Mouse (Mus musculus): ENCODE results near the gene Klhl29. TPM values are rescaled to one million over a fixed set of nuclear protein-coding genes. Genes with fewer than 3 reads are reported as not detected.

Klhl29 gene
- polyA plus RNA-seq, 1 experiment, result 0.02 TPM

DNA sequence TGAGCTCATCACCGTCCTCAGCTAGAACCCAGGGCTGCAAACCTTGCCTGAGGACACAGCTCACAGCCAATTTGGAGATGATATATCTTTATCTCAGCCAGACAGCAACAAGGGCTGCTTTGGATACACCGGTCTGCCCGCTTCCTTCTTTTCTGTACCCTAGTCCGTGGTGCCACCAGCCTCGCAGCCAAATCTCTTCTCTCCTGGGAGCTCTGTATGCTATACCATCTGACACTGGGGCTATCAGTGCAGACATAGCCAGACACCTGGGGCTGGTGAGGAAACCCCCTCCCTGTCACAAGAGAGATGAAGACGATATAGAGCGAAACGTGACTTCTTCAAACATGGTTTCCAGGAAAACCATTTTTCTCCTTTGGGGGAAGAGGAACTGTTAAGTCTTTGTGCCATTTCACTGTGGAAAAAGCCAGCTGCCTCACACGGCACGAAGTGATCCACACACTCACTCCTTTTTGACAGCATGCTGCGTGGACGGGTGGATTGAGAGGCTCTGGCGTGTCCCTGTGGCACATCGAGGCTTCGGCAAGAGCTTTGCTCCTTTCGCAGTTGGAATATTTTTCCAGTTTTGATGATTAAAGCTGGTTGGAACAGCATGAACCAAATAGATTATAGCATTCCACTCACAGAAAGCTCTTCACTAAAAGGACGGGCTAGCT, 11.4 kb downstream of the Klhl29 start:
- H3K36me3 ChIP-seq (ENCODE audit: control insufficient read depth, insufficient read depth), result no peaks in the 10 kb centered on the region
- no peaks in the 10 kb centered on the region for H3K79me2 ChIP-seq (ENCODE audit: control insufficient read depth, insufficient read depth)
- no peaks in the 10 kb centered on the region for H3K27me3 ChIP-seq (ENCODE audit: control insufficient read depth, insufficient read depth, insufficient read length)
- H3ac ChIP-seq (ENCODE audit: control insufficient read depth, insufficient read length), result no peak overlapping the region
- no peak overlapping the region for H3K4me2 ChIP-seq (ENCODE audit: low read depth)
- no peak overlapping the region for H3K4me3 ChIP-seq
- TF ChIP-seq REST (IDR thresholded peaks at IDR 0.05; ENCODE audit: insufficient read depth, insufficient read length) (no peak), POLR2AphosphoS2 (IDR thresholded peaks at IDR 0.05; ENCODE audit: insufficient read length, low read depth) (no peak)

DNA sequence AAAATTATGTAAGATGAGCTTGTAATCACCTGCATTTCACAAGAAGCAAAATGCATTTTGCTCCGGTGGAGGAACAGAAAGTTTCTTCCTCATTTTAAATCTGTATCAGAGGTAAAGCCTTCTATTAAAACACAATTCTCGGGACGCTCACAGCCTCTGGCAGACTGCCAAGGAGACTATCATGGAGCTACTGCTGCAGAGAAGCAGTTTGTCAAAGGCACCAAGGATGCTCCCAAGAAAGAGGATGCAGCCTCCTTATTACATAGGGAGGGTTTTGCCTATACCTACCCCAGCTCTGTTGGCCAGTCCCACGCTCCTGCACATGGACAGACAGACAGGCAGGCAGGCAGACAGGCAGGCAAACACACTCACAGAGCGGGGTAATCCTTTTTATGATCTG, 16.4 kb downstream of the Klhl29 start:
- no peaks in the 10 kb centered on the region for H3K27me3 ChIP-seq (ENCODE audit: control insufficient read depth, insufficient read depth, insufficient read length)
- no peaks in the 10 kb centered on the region for H3K36me3 ChIP-seq (ENCODE audit: control insufficient read depth, insufficient read depth)
- H3K4me2 ChIP-seq (ENCODE audit: low read depth), result no peak overlapping the region
- H3ac ChIP-seq (ENCODE audit: control insufficient read depth, insufficient read length), result no peak overlapping the region
- TF ChIP-seq MAX (IDR thresholded peaks at IDR 0.05; ENCODE audit: low read depth) (no peak), TCF12 (IDR thresholded peaks at IDR 0.05; ENCODE audit: insufficient read depth, poor library complexity, severe bottlenecking) (no peak), POLR2A (IDR thresholded peaks at IDR 0.05; ENCODE audit: insufficient read length, low read depth) (no peak), SRF (IDR thresholded peaks at IDR 0.05; ENCODE audit: control insufficient read depth, insufficient read length, low read depth) (no peak), POLR2AphosphoS2 (IDR thresholded peaks at IDR 0.05; ENCODE audit: insufficient read length, low read depth) (no peak), MYOG (IDR thresholded peaks at IDR 0.05; ENCODE audit: control insufficient read depth in 1 of 3, insufficient read depth in 1 of 3, insufficient read length in 2 of 3, low read depth in 2 of 3) (no peak), TCF3 (IDR thresholded peaks at IDR 0.05; ENCODE audit: insufficient read length, low read depth) (no peak), USF1 (IDR thresholded peaks at IDR 0.05; ENCODE audit: low read depth) (no peak)
- no peak overlapping the region for H3K4me3 ChIP-seq
- no peaks in the 10 kb centered on the region for H3K79me2 ChIP-seq (ENCODE audit: control insufficient read depth, insufficient read depth)

GRCm38 (mm10) chr12:5358497-5358896, 17.0 kb downstream of the Klhl29 start:
- no peaks in the 10 kb centered on the region for H3K79me2 ChIP-seq (ENCODE audit: control insufficient read depth, insufficient read depth)
- no peak overlapping the region for H3K4me2 ChIP-seq (ENCODE audit: low read depth)
- H3K36me3 ChIP-seq (ENCODE audit: control insufficient read depth, insufficient read depth), result no peaks in the 10 kb centered on the region
- H3K4me3 ChIP-seq, result no peak overlapping the region
- TF ChIP-seq REST (IDR thresholded peaks at IDR 0.05; ENCODE audit: insufficient read depth, insufficient read length), result no peak
- no peaks in the 10 kb centered on the region for H3K27me3 ChIP-seq (ENCODE audit: control insufficient read depth, insufficient read depth, insufficient read length)
- H3ac ChIP-seq (ENCODE audit: control insufficient read depth, insufficient read length), result no peak overlapping the region

DNA sequence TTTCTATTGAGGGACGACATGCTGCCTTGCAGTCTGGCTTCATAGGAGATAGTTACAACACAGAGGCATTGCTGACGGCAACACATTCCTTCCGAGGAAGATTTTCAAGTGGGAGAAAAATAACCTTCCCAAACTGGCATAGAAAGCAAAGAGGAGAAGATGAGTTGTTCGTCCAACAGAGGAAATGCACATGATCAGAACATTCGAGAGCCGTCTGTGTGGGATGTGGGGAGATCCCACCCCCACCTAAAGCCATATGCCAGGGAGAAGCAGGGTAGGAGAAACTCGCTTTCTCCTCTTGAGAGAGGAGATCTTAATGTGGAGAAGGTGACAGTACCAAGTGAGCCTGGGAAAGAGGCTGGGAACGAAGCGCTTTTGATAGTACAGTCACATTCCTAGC, 22.1 kb downstream of the Klhl29 start:
- H3K36me3 ChIP-seq (ENCODE audit: control insufficient read depth, insufficient read depth), result no peaks in the 10 kb centered on the region
- H3ac ChIP-seq (ENCODE audit: control insufficient read depth, insufficient read length), result no peak overlapping the region
- no peaks in the 10 kb centered on the region for H3K27me3 ChIP-seq (ENCODE audit: control insufficient read depth, insufficient read depth, insufficient read length)
- no peak for TF ChIP-seq MAX (IDR thresholded peaks at IDR 0.05; ENCODE audit: low read depth)
- no peak for TF ChIP-seq MYOG (IDR thresholded peaks at IDR 0.05; ENCODE audit: control insufficient read depth in 1 of 3, insufficient read depth in 1 of 3, insufficient read length in 2 of 3, low read depth in 2 of 3)
- TF ChIP-seq POLR2AphosphoS2 (IDR thresholded peaks at IDR 0.05; ENCODE audit: insufficient read length, low read depth), result no peak
- no peak for TF ChIP-seq USF1 (IDR thresholded peaks at IDR 0.05; ENCODE audit: low read depth)
- TF ChIP-seq CEBPB (IDR thresholded peaks at IDR 0.05; ENCODE audit: insufficient read depth, poor library complexity, severe bottlenecking), result no peak
- no peak for TF ChIP-seq MYOD1 (IDR thresholded peaks at IDR 0.05; ENCODE audit: control insufficient read depth in 1 of 3, insufficient read length in 2 of 3, low read depth in 2 of 3)
- TF ChIP-seq POLR2A (IDR thresholded peaks at IDR 0.05; ENCODE audit: insufficient read length, low read depth), result no peak
- TF ChIP-seq SRF (IDR thresholded peaks at IDR 0.05; ENCODE audit: control insufficient read depth, insufficient read length, low read depth), result no peak
- TF ChIP-seq TCF3 (IDR thresholded peaks at IDR 0.05; ENCODE audit: insufficient read length, low read depth), result no peak
- no peak for TF ChIP-seq E2F4 (IDR thresholded peaks at IDR 0.05; ENCODE audit: insufficient read depth)
- TF ChIP-seq REST (IDR thresholded peaks at IDR 0.05; ENCODE audit: insufficient read depth, insufficient read length), result no peak
- TF ChIP-seq TCF12 (IDR thresholded peaks at IDR 0.05; ENCODE audit: insufficient read depth, poor library complexity, severe bottlenecking), result no peak
- H3K4me2 ChIP-seq (ENCODE audit: low read depth), result no peak overlapping the region
- H3K79me2 ChIP-seq (ENCODE audit: control insufficient read depth, insufficient read depth), result no peaks in the 10 kb centered on the region
- no peak overlapping the region for H3K4me3 ChIP-seq

DNA sequence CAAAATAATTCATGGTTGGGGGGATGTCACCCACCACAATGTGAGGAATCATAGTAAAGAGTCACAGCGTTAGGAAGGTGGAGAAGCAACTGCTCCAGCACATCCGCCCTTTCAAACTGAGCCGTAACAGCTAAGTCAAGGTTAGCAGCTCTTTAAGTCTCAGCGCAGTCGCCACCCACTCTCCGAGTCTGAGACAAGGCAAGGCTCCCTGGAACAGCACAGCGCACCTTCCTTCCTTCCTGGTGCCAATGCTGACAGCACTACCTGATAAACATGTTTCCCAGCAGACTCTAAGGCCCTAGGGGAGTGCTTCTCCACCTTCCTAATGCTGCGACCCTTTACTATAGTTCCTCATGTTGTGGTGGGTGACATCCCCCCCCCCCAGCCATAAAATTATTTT, 22.7 kb downstream of the Klhl29 start:
- H3K4me2 ChIP-seq (ENCODE audit: low read depth), result no peak overlapping the region
- no peaks in the 10 kb centered on the region for H3K36me3 ChIP-seq (ENCODE audit: control insufficient read depth, insufficient read depth)
- H3K79me2 ChIP-seq (ENCODE audit: control insufficient read depth, insufficient read depth), result no peaks in the 10 kb centered on the region
- TF ChIP-seq USF1 (IDR thresholded peaks at IDR 0.05; ENCODE audit: low read depth) (no peak), TCF3 (IDR thresholded peaks at IDR 0.05; ENCODE audit: insufficient read length, low read depth) (no peak), MAX (IDR thresholded peaks at IDR 0.05; ENCODE audit: low read depth) (no peak), REST (IDR thresholded peaks at IDR 0.05; ENCODE audit: insufficient read depth, insufficient read length) (no peak), POLR2AphosphoS2 (IDR thresholded peaks at IDR 0.05; ENCODE audit: insufficient read length, low read depth) (no peak), MYOD1 (IDR thresholded peaks at IDR 0.05; ENCODE audit: control insufficient read depth in 1 of 3, insufficient read length in 2 of 3, low read depth in 2 of 3) (no peak), POLR2A (IDR thresholded peaks at IDR 0.05; ENCODE audit: insufficient read length, low read depth) (no peak), TCF12 (IDR thresholded peaks at IDR 0.05; ENCODE audit: insufficient read depth, poor library complexity, severe bottlenecking) (no peak), MYOG (IDR thresholded peaks at IDR 0.05; ENCODE audit: control insufficient read depth in 1 of 3, insufficient read depth in 1 of 3, insufficient read length in 2 of 3, low read depth in 2 of 3) (no peak), E2F4 (IDR thresholded peaks at IDR 0.05; ENCODE audit: insufficient read depth) (no peak), SRF (IDR thresholded peaks at IDR 0.05; ENCODE audit: control insufficient read depth, insufficient read length, low read depth) (no peak), CEBPB (IDR thresholded peaks at IDR 0.05; ENCODE audit: insufficient read depth, poor library complexity, severe bottlenecking) (no peak)
- H3K27me3 ChIP-seq (ENCODE audit: control insufficient read depth, insufficient read depth, insufficient read length), result no peaks in the 10 kb centered on the region
- no peak overlapping the region for H3ac ChIP-seq (ENCODE audit: control insufficient read depth, insufficient read length)
- no peak overlapping the region for H3K4me3 ChIP-seq

All from myocyte (in vitro differentiated cells).